Mouse (Mus musculus): Measurements from ENCODE around the gene Samd14.

Gene Samd14

DNA sequence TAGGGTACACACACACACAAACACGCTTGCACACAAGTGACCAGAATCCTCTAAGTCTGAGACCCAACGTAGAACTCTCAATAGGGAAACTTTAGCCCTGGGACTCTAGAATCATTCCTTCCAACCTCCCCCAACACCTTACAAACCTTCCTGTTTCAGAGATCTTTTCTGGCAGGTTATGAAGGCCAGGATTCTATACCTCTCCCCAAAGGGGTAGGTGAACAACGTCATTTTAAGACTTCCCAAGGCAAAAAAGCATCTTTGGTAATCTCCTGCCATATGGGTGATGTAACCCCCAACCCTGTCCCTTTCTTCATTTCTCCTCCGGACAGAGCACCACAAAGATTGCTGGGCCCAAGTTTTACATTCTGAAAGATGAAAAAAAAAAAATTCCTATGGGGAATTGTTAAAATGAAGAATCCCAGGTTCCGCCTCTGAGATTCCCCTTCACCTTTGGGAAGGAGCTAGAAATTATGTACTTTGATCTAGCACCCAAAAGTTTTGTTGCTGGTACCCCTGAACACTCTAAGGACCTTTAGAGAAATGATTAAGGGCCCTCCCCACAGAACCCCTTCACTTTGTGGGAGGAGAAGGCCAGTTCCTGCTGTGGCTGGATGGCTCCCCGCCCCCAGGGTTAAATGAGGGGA, 19.5 kb upstream of the Samd14 start:
- no peak for DNase-seq (ENCODE audit: low read depth)

DNA sequence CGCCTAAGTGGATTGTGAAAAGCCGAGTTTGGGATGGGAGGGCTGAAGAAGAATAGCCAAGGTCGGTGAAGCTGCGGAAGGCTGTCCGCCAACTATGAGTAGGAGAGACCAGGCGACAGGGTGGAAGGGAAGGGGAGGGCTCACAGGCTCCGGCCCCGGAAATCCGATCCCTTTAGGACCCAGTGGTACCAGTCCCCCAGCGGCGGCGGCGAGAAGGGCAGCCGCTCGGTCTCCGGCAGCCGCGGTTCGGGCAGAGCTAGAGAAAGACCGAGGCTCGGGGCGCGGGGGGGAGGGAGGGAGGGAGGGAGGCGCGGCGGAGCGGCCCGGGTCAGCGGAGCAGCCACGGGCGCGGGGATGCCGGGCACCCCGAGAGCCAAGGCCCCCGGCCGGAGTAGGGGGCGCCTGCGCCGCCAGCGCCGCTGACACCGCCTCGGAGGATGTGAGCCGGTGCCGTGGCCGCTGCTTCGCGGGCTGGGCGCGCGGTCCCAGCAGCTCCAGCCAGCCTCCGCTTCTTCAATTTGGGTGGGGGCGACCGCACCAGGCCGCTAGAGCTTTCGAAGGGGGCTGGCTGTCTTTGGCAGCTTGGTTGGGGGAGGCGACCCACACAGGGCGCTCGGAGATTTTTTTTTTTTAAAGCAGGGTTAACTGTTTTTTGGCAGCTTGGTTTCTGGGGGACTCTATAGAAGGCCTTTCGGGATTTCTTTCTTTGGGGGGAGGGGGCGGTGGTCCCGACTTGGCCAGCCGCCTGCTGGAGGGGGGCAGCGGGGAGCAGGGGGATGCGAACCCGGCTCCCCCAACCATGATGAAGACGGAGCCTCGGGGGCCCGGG, 18.7 kb upstream of the Samd14 start, which contains the start of gene Ppp1r9b:
Gene Ppp1r9b, plus strand, starts transcription at position 287 of the 829 bp plus-strand sequence.
- peak; percentile 92 for DNase-seq (ENCODE audit: low read depth)

DNA sequence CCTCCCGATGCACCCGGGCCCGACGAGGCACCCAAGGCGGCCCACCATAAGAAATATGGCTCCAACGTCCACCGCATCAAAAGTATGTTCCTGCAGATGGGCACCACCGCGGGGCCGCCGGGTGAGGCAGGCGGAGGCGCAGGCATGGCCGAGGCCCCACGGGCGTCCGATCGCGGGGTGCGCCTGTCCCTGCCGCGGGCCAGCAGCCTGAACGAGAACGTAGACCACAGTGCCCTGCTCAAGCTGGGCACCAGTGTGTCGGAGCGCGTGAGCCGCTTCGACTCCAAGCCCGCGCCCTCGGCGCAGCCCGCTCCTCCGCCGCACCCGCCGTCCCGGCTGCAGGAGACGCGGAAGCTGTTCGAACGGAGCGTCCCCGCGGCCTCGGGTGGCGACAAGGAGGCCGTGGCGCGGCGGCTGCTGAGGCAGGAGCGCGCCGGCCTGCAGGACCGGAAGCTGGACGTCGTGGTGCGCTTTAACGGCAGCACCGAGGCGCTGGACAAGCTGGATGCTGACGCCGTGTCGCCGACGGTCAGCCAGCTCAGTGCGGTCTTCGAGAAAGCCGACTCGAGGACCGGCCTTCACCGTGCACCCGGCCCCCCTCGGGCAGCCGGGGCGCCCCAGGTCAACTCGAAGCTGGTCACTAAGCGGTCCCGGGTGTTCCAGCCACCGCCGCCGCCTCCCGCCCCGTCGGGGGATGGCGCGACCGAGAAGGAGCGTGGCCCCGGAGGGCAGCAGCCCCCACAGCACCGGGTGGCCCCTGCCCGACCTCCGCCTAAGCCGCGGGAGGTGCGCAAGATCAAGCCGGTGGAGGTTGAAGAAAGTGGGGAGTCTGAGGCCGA, 17.8 kb upstream of the Samd14 start:
- DNase-seq (ENCODE audit: low read depth) = peak; percentile 41

DNA sequence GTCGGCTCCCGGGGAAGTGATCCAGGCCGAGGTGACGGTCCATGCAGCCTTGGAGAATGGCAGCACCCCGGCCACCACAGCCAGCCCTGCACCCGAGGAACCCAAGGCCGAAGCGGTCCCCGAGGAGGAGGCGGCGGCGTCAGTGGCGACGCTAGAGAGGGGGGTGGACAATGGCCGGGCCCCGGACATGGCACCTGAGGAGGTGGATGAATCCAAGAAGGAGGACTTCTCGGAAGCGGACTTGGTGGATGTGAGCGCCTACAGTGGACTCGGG, 17.3 kb upstream of the Samd14 start:
- no peak for DNase-seq (ENCODE audit: low read depth)

DNA sequence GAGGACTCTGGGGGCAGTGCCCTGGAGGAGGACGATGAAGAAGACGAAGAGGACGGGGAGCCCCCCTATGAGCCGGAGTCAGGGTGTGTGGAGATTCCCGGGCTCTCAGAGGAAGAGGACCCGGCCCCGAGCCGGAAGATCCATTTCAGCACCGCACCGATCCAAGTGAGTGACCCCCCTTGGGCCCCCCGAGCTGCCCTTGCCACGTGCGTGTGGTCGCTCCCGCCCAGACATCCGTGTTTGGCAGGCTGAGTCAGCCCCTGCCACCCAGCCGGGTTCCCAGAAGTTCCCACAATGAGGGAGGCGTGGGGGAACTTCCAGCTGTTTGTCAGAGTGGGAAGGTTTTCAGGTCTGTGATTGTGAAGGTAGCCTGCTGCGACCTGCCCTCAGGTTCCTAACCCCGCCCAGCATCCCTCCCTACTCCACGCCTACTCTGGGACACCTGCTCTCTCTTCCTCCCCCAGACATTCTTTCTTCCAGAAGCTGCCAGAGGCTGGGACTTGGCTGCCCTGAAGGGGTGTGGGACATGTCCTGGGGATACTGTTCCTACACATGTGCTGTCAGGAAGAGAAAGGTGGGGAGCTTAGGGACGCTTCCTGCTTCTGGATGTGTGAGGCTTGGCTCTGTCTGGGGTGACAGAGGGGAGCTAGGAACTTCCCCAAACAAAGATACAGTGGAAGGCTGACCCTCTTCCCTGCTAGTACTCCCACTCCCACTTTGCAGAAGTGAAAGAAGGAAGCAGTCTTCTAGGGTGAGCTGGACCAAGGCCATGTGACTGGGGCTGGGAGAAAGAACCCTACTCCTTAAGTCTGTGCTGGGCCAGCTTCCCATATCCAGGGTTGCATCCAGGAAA, 16.7 kb upstream of the Samd14 start:
- peak; percentile 57 for DNase-seq (ENCODE audit: low read depth)

DNA sequence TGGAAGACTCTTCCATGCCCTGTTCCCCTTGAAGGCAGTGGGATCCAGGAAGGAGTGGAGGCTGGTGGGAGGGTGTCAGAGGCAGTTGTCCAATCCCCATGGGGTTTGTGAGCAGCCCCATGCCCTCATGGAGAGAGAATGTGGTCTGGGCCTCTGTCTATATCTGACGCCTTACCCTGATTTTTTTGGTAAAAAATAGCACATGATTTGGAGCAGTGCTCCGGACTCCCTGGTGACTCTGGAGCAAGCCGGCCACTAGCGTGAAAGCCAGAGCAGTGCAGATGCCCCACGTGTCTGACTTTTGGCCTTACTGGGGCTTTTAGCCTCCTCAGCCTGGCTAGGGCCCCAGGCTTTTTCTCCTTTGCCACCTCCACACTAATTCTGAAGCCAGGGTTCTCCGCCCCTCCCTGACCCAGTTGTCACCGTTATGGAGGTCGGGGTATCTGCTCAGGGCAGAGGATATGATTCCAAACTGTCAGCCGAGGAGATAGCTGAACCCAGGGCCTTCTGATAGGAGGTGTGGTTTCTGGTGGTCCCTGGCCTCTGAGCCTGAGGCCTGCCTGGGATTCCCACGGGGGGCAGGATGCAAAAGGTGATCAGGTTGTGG, 15.4 kb upstream of the Samd14 start:
- no peak for DNase-seq (ENCODE audit: low read depth)

DNA sequence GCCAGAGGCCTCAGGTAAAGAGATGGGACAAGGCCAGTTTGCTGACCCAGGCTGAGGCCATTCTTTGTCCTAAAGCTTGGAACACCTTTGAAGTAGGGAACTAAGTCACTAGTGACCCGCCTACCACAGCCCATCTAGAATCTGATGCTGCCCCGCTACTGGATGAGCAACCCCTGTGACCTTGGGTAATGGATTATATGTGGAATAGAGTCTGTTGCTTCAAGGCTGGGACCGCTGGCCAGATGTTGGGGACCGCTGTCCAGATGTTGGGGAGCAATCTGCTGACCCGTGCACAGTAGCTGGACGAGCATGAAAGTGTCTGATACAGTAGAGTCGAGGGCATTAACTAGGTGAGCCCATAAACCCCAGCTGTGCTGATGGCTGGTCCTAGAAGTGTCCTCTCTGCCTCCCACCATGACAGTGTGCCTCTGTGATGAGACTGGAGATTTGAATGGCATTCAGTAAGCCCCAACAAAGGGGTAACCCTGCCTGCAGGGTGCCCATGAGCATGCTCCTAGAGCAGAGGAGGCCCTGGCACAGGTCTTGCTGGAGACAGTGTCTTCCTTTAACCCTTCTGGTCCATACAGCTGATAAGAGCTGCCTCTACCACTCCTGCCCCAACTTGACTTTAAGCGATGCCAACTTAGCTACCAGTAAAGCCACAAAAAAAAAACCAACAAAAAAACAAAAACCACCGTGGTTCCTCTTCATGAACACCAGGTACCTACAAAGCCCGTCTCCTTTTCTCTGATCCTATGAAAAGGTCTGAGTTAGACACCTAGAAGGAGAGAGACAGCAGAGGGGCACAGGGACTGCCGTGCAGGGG, 14.5 kb upstream of the Samd14 start:
- no peak for DNase-seq (ENCODE audit: low read depth)

DNA sequence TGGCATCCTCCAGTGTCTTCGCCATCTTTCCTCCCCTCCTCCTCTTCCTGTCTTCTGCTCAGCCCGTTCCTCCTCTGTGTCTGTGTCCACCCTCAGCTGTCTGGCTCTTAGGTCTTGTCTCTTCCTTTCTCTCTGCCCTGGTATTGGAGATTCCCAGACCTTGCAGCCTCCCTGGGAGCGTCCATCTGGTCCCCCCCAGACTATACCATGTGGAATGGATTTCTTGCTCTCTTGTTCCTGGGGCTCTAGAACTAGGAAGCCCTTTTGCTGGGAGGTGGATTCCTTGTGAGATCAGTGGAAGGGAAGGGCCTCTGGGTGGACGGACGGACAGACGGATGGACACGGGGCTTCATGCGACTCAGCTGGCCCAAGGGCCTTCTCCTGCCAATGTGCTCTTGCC, 13.6 kb upstream of the Samd14 start:
- no peak for DNase-seq (ENCODE audit: low read depth)

DNA sequence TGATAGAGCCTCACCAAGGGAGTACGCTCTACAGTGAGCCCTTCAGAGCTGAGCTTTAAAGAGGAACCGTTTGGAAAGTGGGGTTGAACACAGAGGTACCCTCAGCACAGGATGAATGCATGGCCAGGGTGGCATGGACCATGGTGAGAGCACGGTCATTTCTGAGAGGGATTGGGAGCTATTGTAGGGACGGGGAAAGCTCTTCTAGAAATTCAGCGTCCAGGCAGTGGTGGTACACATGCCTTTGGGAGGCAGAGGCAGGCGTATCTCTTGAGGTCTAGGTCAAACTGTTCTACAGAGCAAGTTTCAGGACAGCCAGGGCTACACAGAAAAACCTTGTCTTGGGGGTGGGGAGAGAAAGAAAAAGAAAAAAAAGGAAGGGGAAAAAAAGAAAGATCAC, 12.7 kb upstream of the Samd14 start:
- no peak for DNase-seq (ENCODE audit: low read depth)

DNA sequence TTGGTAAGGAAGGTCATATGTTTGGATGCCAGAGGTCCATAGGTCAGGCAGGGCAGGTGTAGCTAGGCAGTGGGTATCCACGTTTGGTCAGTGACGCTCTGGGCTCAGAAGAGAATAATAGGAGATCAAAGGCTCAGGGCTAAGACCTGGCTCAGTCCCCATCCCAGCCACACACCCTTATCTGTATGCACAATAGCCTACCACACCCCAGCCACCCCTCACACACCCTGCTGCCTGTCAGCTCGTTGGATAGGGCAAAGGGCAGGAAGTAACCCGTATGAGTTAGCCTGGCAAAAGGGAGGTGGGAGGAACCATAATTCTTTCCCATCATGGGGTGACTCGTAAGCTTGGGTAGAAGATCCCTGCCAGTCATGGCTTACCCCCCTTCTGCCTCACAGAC, 12.1 kb upstream of the Samd14 start:
- DNase-seq (ENCODE audit: low read depth) = peak; percentile 81

DNA sequence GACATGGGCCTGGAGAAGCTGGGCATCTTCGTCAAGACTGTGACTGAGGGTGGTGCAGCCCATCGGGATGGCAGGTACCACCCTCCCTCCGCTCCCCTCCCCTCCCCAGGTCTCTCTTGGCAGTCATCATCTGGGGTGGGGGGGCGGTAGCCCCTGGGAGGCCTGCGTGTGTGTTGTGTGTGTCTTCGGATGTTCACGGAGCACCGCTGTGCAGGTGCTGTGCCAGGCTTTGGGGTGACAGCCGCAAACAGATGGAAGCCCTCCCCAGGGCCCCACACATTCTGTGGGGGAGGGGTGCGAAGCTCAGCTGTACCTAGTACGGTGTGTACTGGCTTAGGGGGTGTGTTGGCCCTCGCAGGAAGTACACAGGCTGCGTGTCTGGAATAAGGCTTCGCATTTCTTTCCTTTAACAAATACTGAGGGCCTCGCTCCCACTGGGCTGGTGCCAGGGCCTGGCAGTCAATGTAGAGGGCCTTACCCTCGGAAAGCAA, 11.6 kb upstream of the Samd14 start:
- DNase-seq (ENCODE audit: low read depth) = no peak

DNA sequence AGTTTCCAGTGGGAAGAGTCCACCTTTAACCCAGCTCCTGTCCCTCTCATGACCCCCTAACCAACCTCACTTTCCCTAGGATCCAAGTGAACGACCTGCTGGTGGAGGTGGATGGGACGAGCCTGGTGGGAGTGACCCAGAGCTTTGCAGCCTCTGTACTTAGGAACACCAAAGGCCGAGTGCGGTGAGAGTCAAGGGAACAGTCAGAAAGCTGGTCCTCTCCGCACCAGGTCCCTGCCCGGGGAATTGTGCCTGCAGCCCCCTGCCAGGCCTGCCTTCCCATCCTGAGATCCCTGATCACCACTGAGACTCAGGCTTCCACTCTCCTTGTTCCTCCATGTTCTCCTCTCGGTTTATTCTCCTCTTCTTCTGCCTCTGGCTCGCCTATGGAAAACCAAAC, 9.6 kb upstream of the Samd14 start:
- no peak for DNase-seq (ENCODE audit: low read depth)

DNA sequence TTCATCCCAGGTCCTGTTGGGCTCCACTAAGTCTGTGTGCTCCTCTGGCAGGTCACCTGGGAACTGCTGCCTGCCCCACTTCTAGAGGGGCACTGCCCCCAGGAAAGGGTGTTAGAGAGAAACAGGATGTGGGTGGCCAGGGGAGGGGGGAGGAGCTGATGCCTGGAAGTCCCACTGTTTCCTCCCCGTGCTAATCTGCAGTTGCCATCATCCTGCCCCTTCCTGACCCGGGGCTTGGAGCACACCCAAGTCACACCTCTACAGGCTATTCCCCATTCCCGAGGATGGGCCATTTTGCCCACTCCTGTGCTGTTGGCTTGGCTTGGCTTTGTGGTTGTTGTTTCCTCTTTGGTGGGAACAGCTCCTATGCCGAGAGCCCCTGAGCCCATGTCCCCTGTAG, 9.1 kb upstream of the Samd14 start:
- DNase-seq (ENCODE audit: low read depth) = peak; percentile 91

DNA sequence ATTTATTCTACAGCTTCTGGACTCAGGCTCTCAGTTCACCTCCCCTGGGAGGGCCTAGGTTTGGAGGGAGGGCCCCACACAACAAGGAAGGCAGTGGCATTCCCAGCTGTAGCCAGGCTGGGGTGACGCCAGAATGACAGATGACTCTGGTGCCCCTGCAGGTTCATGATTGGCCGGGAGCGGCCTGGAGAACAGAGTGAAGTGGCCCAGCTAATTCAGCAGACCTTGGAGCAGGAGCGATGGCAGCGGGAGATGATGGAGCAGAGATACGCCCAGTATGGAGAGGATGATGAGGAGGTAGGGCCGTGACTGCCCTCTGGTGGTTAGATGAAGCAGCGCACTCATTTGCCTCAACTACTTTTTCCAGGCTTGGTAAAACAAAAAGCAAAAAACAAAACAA, 8.6 kb upstream of the Samd14 start:
- DNase-seq (ENCODE audit: low read depth) = peak; percentile 86

DNA sequence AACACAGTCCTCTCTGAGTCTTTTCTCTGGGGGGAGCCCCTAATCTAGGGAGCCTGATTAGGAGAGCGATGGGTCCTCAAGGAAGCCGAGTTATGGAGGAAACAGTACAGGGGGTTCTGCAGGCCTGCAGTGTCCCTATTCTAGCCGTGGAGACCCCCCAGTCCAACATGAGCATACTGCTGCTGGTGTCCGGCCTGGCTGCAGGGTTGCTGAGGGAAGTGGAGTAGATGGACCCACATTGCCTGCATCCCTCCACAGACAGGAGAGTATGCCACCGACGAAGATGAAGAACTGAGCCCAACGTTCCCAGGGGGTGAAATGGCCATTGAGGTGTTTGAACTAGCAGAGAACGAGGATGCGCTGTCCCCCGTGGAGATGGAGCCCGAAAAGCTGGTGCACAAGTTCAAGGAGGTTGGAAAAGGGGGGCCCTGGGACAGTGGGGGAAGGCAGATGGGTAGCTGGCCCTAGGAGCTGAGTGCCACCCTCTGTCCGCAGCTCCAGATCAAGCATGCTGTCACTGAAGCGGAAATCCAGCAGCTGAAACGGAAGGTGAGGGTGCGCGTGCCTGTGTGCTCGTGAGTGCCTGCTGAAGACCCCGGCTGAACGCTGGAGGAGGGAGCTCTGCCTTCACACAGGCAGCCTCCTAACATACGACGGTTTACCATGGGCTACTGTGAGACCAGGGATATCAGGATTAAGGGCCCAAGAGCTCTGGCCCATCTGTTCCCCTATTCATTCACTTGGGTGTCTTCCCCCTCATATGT, 7.9 kb upstream of the Samd14 start:
- no peak for DNase-seq (ENCODE audit: low read depth)

DNA sequence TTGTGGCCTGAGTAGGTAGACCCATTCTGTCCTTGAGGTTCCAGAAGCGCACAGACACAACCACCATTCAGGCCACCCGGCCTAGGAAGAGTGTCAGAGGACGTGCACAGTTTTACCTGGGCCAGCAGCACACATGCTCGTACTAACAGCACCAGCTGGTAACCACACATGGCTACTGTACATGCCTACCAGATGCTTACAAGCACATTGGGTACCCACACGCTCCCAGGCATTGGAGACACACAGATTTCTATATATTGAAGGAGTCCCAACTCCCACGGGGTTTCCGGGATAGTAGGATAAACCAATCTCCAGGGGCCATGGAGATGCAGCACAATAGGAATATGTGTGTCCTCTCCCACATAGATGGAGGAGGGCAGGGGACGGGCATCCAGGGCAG, 7.0 kb upstream of the Samd14 start:
- DNase-seq (ENCODE audit: low read depth) = no peak

DNA sequence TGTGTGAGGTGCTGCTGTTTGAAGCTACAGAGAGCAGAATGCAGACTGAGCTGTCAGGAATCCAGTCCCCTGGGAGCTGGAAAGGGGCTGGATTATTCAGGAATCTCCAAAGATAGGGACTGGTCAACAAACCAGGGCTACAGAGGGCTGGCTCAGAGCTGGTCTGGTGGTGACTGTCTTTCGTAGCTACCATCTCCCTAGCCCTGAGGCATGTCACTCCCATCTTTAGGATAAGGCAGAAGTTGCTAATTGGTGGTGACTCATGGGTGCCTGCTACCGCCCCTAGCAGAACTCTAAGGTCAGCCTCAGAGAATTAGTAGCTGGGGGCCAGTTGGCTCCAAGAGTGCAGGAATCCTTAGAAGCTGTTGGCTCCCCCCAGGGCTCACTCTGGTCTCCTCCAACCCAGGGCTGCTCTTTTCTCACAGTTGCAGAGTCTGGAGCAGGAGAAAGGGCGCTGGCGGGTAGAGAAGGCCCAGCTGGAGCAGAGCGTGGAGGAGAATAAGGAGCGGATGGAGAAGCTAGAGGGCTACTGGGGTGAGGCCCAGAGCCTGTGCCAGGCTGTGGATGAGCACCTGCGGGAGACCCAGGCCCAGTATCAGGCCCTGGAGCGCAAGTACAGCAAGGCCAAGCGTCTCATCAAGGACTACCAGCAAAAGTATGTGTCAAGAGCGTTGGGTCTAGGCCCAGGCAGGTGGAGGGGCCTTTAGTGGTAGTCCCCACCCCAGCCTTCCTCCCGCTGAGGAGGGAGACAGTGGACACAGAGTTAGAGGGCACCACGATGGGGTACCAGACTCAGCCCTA, 5.3 kb upstream of the Samd14 start:
- DNase-seq (ENCODE audit: low read depth) = no peak

DNA sequence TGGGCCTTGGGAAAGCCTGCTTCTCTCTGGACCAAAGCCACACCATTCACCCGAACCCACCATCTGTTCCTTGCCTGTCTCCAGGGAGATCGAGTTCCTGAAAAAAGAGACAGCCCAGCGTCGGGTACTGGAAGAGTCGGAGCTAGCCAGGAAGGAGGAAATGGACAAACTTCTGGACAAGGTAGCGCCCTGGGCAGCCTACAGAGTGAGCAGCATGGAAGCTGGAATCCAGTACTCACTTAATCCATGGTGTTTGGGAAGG, 4.8 kb upstream of the Samd14 start:
- DNase-seq (ENCODE audit: low read depth) = no peak

DNA sequence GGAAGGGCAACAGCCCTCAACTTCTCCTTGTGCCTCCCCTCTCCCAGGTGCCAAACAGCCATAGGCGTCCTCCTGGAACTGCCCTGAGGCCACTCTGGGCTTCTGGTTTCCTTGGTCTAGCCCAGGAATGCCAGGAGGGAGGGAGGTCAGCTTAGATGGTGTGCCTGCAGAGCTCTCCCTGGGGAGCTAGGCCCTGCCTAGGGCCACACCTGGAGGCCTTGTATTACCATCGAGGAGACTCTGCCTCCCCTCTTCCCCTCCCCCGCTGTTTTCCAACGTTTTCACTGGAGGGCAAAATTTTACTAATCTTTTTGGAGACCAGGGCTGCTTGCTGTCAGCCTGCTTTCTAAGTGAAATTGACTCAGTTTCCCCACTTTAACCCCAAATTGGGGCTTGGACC, 3.6 kb upstream of the Samd14 start:
- DNase-seq (ENCODE audit: low read depth) = no peak
